Mouse (Mus musculus) testis, adult 2 months (tissue): ENCODE measurements at regions not wholly inside any gene's neighbourhood (a gene's known extent, or its start where the extent isn't known, plus 50 kb on each side); places are given as distances from the start of the nearest gene placed in this dataset.

Experiments used
- CTCF ChIP-seq: fragments of 200-500 bp; IDR thresholded peaks from 2 replicates; pipeline ENCODE4 v1.5.1; 2012; ENCODE audit warnings: low read depth, mild to moderate bottlenecking, inconsistent platforms, low read length, moderate library complexity; ENCODE audit not compliant: control insufficient read depth, insufficient read depth, insufficient replicate concordance
- POLR2A ChIP-seq: fragments of 200-500 bp; IDR thresholded peaks from 2 replicates; pipeline ENCODE4 v1.6.1; 2012; ENCODE audit warnings: low read depth, mild to moderate bottlenecking, inconsistent platforms, low read length, moderate library complexity; ENCODE audit not compliant: control insufficient read depth

GRCm38 (mm10) chr10:37760542-37761367, 622.0 kb upstream of the Marcks start:
- TF ChIP-seq CTCF: no peak
- no peak for TF ChIP-seq POLR2A
